Mouse (Mus musculus): ENCODE data around the gene Cog4. TPM values are rescaled to one million over a fixed set of nuclear protein-coding genes. Genes with fewer than 3 reads are reported as not detected.
"Not testable (repeated sequence)": the region's sequence is repeated elsewhere in the genome, so short reads cannot be mapped to it uniquely, and the experiment has no call there.

The Cog4 gene
- polyA plus RNA-seq, 1 experiment from 2014 or later = 77.1 TPM

- no peak for ATAC-seq (replicated peaks; ENCODE audit: low FRiP score)
- H3K4me1 ChIP-seq = peaks cover 10% of the 10 kb centered on the region; the same call in 1 of the 2 replicates
- H3K9me3 ChIP-seq (replicated peaks) = no peaks in the 10 kb centered on the region
- H3K9ac ChIP-seq = no peak overlapping the region
- H3K27me3 ChIP-seq = no peaks in the 10 kb centered on the region
- no peak overlapping the region for H3K27ac ChIP-seq
- H3K4me3 ChIP-seq (replicated peaks) = no peak overlapping the region
- WGBS = 92% methylated on average over 6 of the region's 6 CpGs
- no peak overlapping the region for H3K4me2 ChIP-seq
- H3K36me3 ChIP-seq = peaks cover 30% of the 10 kb centered on the region
These were observed 51.1 kb downstream of the Cog4 start for GRCm38 (mm10) chr8:110897495-110897894.

- H3K9ac ChIP-seq = no peak overlapping the region
- no peaks in the 10 kb centered on the region for H3K27me3 ChIP-seq
- H3K36me3 ChIP-seq = peaks cover 19% of the 10 kb centered on the region
- no peak overlapping the region for H3K27ac ChIP-seq
- no peak overlapping the region for H3K4me3 ChIP-seq (replicated peaks)
- peaks cover 12% of the 10 kb centered on the region; the same call in 1 of the 2 replicates for H3K4me1 ChIP-seq
- no peaks in the 10 kb centered on the region for H3K9me3 ChIP-seq (replicated peaks)
- ATAC-seq (replicated peaks; ENCODE audit: low FRiP score) = no peak
- 69% methylated on average over 3 of the region's 3 CpGs for WGBS
- H3K4me2 ChIP-seq = no peak overlapping the region
These were observed 54.7 kb downstream of the Cog4 start for GRCm38 (mm10) chr8:110901056-110901455.

GRCm38 (mm10) chr8:110901839-110902578 is 55.6 kb downstream of the Cog4 start, which contains the start of gene Fuk:
TSS of gene Fuk (minus strand) at chr8:110902488.
- peaks cover 12% of the 10 kb centered on the region; the same call in 1 of the 2 replicates for H3K4me1 ChIP-seq
- H3K27me3 ChIP-seq = no peaks in the 10 kb centered on the region
- peak within 1 kb of the TSS; percentile 66 for H3K4me2 ChIP-seq
- peaks cover 19% of the 10 kb centered on the region for H3K36me3 ChIP-seq
- ATAC-seq (replicated peaks; ENCODE audit: low FRiP score) = peak; percentile 96
- peak within 1 kb of the TSS; percentile 61 for H3K9ac ChIP-seq
- 4% methylated on average over 30 of the region's 30 CpGs for WGBS
- H3K4me3 ChIP-seq (replicated peaks) = peak within 1 kb of the TSS; percentile 65
- H3K9me3 ChIP-seq (replicated peaks) = no peaks in the 10 kb centered on the region
- no peak within 1 kb of the TSS for H3K27ac ChIP-seq

- Histone ChIP-seq H3K9me3 (replicated peaks) (no peaks in the 10 kb centered on the region), H3K4me2 (peak overlapping the region; percentile 66), H3K27me3 (no peaks in the 10 kb centered on the region), H3K36me3 (peaks cover 19% of the 10 kb centered on the region), H3K9ac (peak overlapping the region; percentile 61; the same call in 1 of the 2 replicates), H3K4me3 (replicated peaks) (peak overlapping the region; percentile 65), H3K27ac (no peak overlapping the region), H3K4me1 (peaks cover 12% of the 10 kb centered on the region; the same call in 1 of the 2 replicates)
- WGBS = 63% methylated on average over 2 of the region's 2 CpGs
- ATAC-seq (replicated peaks; ENCODE audit: low FRiP score) = peak; percentile 30; the same call in 1 of the 2 replicates
These were observed 56.2 kb downstream of the Cog4 start for GRCm38 (mm10) chr8:110902579-110902965.

- H3K4me3 ChIP-seq (replicated peaks) = no peak overlapping the region
- 91% methylated on average over 6 of the region's 6 CpGs for WGBS
These were observed 59.0 kb downstream of the Cog4 start for GRCm38 (mm10) chr8:110905404-110905803.

GRCm38 (mm10) chr8:110906682-110907081 is 60.3 kb downstream of the Cog4 start:
- H3K27ac ChIP-seq = no peak overlapping the region
- H3K4me3 ChIP-seq (replicated peaks) = no peak overlapping the region
- no peaks in the 10 kb centered on the region for H3K9me3 ChIP-seq (replicated peaks)
- no peak overlapping the region for H3K9ac ChIP-seq
- 89% methylated on average over 1 of the region's 1 CpGs for WGBS
- peaks cover 5% of the 10 kb centered on the region; the same call in 1 of the 2 replicates for H3K4me1 ChIP-seq
- no peaks in the 10 kb centered on the region for H3K27me3 ChIP-seq
- no peak for ATAC-seq (replicated peaks; ENCODE audit: low FRiP score)
- no peak overlapping the region for H3K4me2 ChIP-seq
- H3K36me3 ChIP-seq = no peaks in the 10 kb centered on the region

More at GRCm38 (mm10) chr8:110905404-110905803, 59.0 kb downstream of the Cog4 start:
- no peak for ATAC-seq (replicated peaks; ENCODE audit: low FRiP score)
- H3K4me1 ChIP-seq = peaks cover 12% of the 10 kb centered on the region; the same call in 1 of the 2 replicates
- no peak overlapping the region for H3K4me2 ChIP-seq
- H3K27me3 ChIP-seq = no peaks in the 10 kb centered on the region
- no peaks in the 10 kb centered on the region for H3K9me3 ChIP-seq (replicated peaks)
- no peaks in the 10 kb centered on the region for H3K36me3 ChIP-seq
- no peak overlapping the region for H3K9ac ChIP-seq
- no peak overlapping the region for H3K27ac ChIP-seq

GRCm38 (mm10) chr8:110909850-110910249 is 63.5 kb downstream of the Cog4 start:
- not testable (repeated sequence) for H3K9ac ChIP-seq; ATAC-seq (replicated peaks; ENCODE audit: low FRiP score); H3K27me3 ChIP-seq; H3K36me3 ChIP-seq; H3K4me3 ChIP-seq (replicated peaks); H3K9me3 ChIP-seq (replicated peaks); H3K4me1 ChIP-seq; H3K27ac ChIP-seq; H3K4me2 ChIP-seq

GRCm38 (mm10) chr8:110911576-110912570 is 65.5 kb downstream of the Cog4 start:
- no peaks in the 10 kb centered on the region for H3K36me3 ChIP-seq
- H3K4me3 ChIP-seq (replicated peaks) = no peak overlapping the region
- H3K9ac ChIP-seq = no peak overlapping the region
- no peak overlapping the region for H3K4me2 ChIP-seq
- no peak overlapping the region for H3K27ac ChIP-seq
- no peak for ATAC-seq (replicated peaks; ENCODE audit: low FRiP score)
- no peaks in the 10 kb centered on the region for H3K9me3 ChIP-seq (replicated peaks)
- no peaks in the 10 kb centered on the region for H3K27me3 ChIP-seq
- no peaks in the 10 kb centered on the region for H3K4me1 ChIP-seq
- 85% methylated on average over 15 of the region's 15 CpGs for WGBS

- no peaks in the 10 kb centered on the region for H3K9me3 ChIP-seq (replicated peaks)
- H3K27me3 ChIP-seq = no peaks in the 10 kb centered on the region
- H3K9ac ChIP-seq = no peak overlapping the region
- no peak overlapping the region for H3K4me3 ChIP-seq (replicated peaks)
- 17% methylated on average over 2 of the region's 2 CpGs for WGBS
- peaks cover 45% of the 10 kb centered on the region for H3K4me1 ChIP-seq
- H3K27ac ChIP-seq = peak overlapping the region; percentile 59
- ATAC-seq (replicated peaks; ENCODE audit: low FRiP score) = 0 out of 2 replicates have a peak, but pooled peaks have one; percentile 8
- no peak overlapping the region for H3K4me2 ChIP-seq
- H3K36me3 ChIP-seq = 0 out of 2 replicates have a peak, but pooled peaks cover 5% of the 10 kb centered on the region
These were observed 71.0 kb downstream of the Cog4 start for GRCm38 (mm10) chr8:110917415-110917814.

GRCm38 (mm10) chr8:110918027-110918426 is 71.6 kb downstream of the Cog4 start:
- Histone ChIP-seq H3K9ac (no peak overlapping the region), H3K27me3 (no peaks in the 10 kb centered on the region), H3K36me3 (peaks cover 9% of the 10 kb centered on the region; the same call in 1 of the 2 replicates), H3K4me2 (0 out of 2 replicates have a peak overlapping the region, but pooled peaks have one; percentile 84), H3K9me3 (replicated peaks) (no peaks in the 10 kb centered on the region), H3K4me1 (peaks cover 45% of the 10 kb centered on the region), H3K4me3 (replicated peaks) (no peak overlapping the region), H3K27ac (peak overlapping the region; percentile 59)
- no peak for ATAC-seq (replicated peaks; ENCODE audit: low FRiP score)
- WGBS = 45% methylated on average over 11 of the region's 11 CpGs

GRCm38 (mm10) chr8:110918460-110918859 is 72.1 kb downstream of the Cog4 start:
- H3K27ac ChIP-seq = 0 out of 2 replicates have a peak overlapping the region, but pooled peaks have one; percentile 59
- WGBS = 32% methylated on average over 8 of the region's 8 CpGs
- no peak overlapping the region for H3K4me3 ChIP-seq (replicated peaks)
- ATAC-seq (replicated peaks; ENCODE audit: low FRiP score) = no peak
- H3K36me3 ChIP-seq = peaks cover 9% of the 10 kb centered on the region; the same call in 1 of the 2 replicates
- H3K4me2 ChIP-seq = 0 out of 2 replicates have a peak overlapping the region, but pooled peaks have one; percentile 84
- peaks cover 45% of the 10 kb centered on the region for H3K4me1 ChIP-seq
- no peak overlapping the region for H3K9ac ChIP-seq
- no peaks in the 10 kb centered on the region for H3K9me3 ChIP-seq (replicated peaks)
- H3K27me3 ChIP-seq = no peaks in the 10 kb centered on the region

Data from kidney, embryonic 15.5 days (tissue).